Mouse (Mus musculus): ENCODE data around the gene E330014E10Rik. TPM values are rescaled to one million over a fixed set of nuclear protein-coding genes. Genes with fewer than 3 reads are reported as not detected.

Gene E330014E10Rik
- not detected for total RNA-seq (2023)

GRCm38 (mm10) chr5:95775690-95776089 is at the start of gene E330014E10Rik:
TSS of gene E330014E10Rik (plus strand) at chr5:95775990.

GRCm38 (mm10) chr5:95736073-95736472 is 39.7 kb upstream of the E330014E10Rik start, which contains the start of gene Gm7978:
TSS of gene Gm7978 (minus strand) at chr5:95736173.

GRCm38 (mm10) chr5:95741714-95742113 is 34.1 kb upstream of the E330014E10Rik start, which contains the start of gene Gm7982:
TSS of gene Gm7982 (plus strand) at chr5:95742014.

Other genes starting within 250 kb of the E330014E10Rik start
- gene Gm7971, start 181.1 kb upstream of the E330014E10Rik start, total RNA-seq (2023), result not detected
- not detected for gene Gm7978, start 39.8 kb upstream of the E330014E10Rik start, total RNA-seq (2023)
- not detected for gene Gm7982, start 34.0 kb upstream of the E330014E10Rik start, total RNA-seq (2023)
- not detected for gene Cxcl13, start 181.0 kb downstream of the E330014E10Rik start, total RNA-seq (2023)

All from CD4-positive naive resting alpha-beta T cell, adult 76 days (primary cell).